In genomic region chr12:26817866-26818265, GRCm38 (mm10) we compare ENCODE assay signal across 20 mouse cellular contexts.
DNase-seq lines count a peak whose midpoint lies in the region; ATAC-seq and TF ChIP-seq lines count a peak whose summit lies in the region.
"Had no signal": no experiment of that assay in that cellular context is flagged by ENCODE, and none has a peak within 500 bp of the region (broad histone marks: within the 10 kb centered on the region; RNA-seq: fewer than 3 reads in every experiment).

No protein-coding gene starts in this region.

- ATAC-seq in cerebellum, adult (ENCODE audit: insufficient number of reproducible peaks, low FRiP score, low TSS enrichment): peak; percentile 64; the same call in 1 of the 2 replicates
- ATAC-seq: inflammation-experienced regulatory T-cells, adult 6 months had no signal

- DNase-seq in layer of hippocampus, postnatal 14 days (ENCODE audit: low spot score in 2 of 2): peak; percentile 53 to 80
- DNase-seq in layer of hippocampus, adult 8-10 months (ENCODE audit: low spot score in 2 of 2): no peak
- DNase-seq in cerebellum, adult 2 months: peak; percentile 47 to 66
- peak; percentile 25 to 54 for DNase-seq in cerebellum, postnatal 36 days
- no peak for DNase-seq in adipocyte (ENCODE audit: low spot score)
- no peak for DNase-seq in right cerebral cortex, postnatal 14 days
- DNase-seq: adrenal gland, adult 2 months; gastrocnemius, postnatal 25 days; heart, adult 2 months; kidney, adult 9 months; kidney, postnatal 36 days; midbrain, embryonic 14.5 days; thymus, adult 2 months had no signal

- no peaks in the 10 kb centered on the region for H3K27me3 ChIP-seq in cerebellum, adult 2 months (ENCODE audit: control insufficient read depth, insufficient read depth, low read length)
- H3K27me3 ChIP-seq: forebrain, embryonic 12.5 days; heart, embryonic 15.5 days; limb, embryonic 15.5 days; liver, embryonic 15.5 days had no signal

- 23% methylated on average over 3 of the region's 3 CpGs for WGBS in cerebellum, adult 2 months

- no peak overlapping the region for H3K4me3 ChIP-seq in cerebellum, adult 2 months (replicated peaks; ENCODE audit: insufficient read depth, low read depth, low read length)
- H3K4me3 ChIP-seq: embryonic facial prominence, embryonic 10.5 days; forebrain, embryonic 12.5 days; heart, adult 2 months; heart, embryonic 15.5 days; limb, embryonic 15.5 days; liver, embryonic 15.5 days had no signal

- no peak for TF ChIP-seq POLR2A in cerebellum, adult 2 months (IDR thresholded peaks at IDR 0.05; ENCODE audit: borderline replicate concordance, insufficient read depth, low read length)

- H3K4me1 ChIP-seq in cerebellum, adult 2 months (ENCODE audit: control insufficient read depth, insufficient read depth, low read length): peaks cover 4% of the 10 kb centered on the region; the same call in 1 of the 2 replicates
- H3K4me1 ChIP-seq: heart, embryonic 15.5 days; liver, embryonic 15.5 days had no signal

- TF ChIP-seq CTCF in cerebellum, adult 2 months (IDR thresholded peaks at IDR 0.05; ENCODE audit: borderline replicate concordance, insufficient read depth, low read depth, low read length): no peak

- H3K27ac ChIP-seq in cerebellum, adult 2 months (ENCODE audit: insufficient read depth, low read length): no peak overlapping the region
- H3K27ac ChIP-seq: embryonic facial prominence, embryonic 10.5 days; forebrain, embryonic 12.5 days; heart, adult 2 months; heart, embryonic 15.5 days; limb, embryonic 15.5 days; liver, embryonic 15.5 days had no signal

Comparison
In these comparisons a context has a peak if more than half of its experiments do, and no peak if none do; other contexts are left out.
1. DNase-seq: peak in layer of hippocampus, postnatal 14 days (2 of 2), cerebellum, adult 2 months (2 of 2) and cerebellum, postnatal 36 days (2 of 2); none in layer of hippocampus, adult 8-10 months (0 of 2), adipocyte (single experiment) and right cerebral cortex, postnatal 14 days (single experiment).